Mouse (Mus musculus) CH12.LX (cell line): ENCODE data around the gene Dok4. TPM values are rescaled to one million over a fixed set of nuclear protein-coding genes. Genes with fewer than 3 reads are reported as not detected.

Experiments
- DNase-seq: peaks from one replicate; pipeline ENCODE4 v3.0.0-alpha.2; 2013; ENCODE audit errors: extremely low read depth
- H3K27ac ChIP-seq: 2 replicates; pipeline ENCODE4 v1.5.1; 2012; ENCODE audit warnings: low read depth, mild to moderate bottlenecking, control low read depth, moderate library complexity; ENCODE audit not compliant: insufficient read depth
- H3K27me3 ChIP-seq: replicated peaks from 2 replicates; pipeline ENCODE3; 2012; ENCODE audit warnings: inconsistent platforms
- H3K36me3 ChIP-seq, 2 experiments: replicated peaks in 1 of 2; 2 replicates each; pipeline versions ENCODE3 to v1.6.1; 2012; ENCODE audit warnings: inconsistent platforms in 1 of 2, low read length in 1 of 2, mild to moderate bottlenecking in 1 of 2, mixed read lengths in 1 of 2, moderate library complexity in 1 of 2; ENCODE audit not compliant: control insufficient read depth in 1 of 2, insufficient read depth in 1 of 2
- H3K4me1 ChIP-seq, 2 experiments: 2 replicates each; pipeline ENCODE4 v1.6.1; 2012; ENCODE audit warnings: inconsistent platforms in 1 of 2, moderate library complexity in 1 of 2; ENCODE audit not compliant: insufficient read depth in 2 of 2, control insufficient read depth in 1 of 2
- H3K4me2 ChIP-seq: 2 replicates; pipeline ENCODE4 v1.6.1; 2012; ENCODE audit warnings: low read depth, mild to moderate bottlenecking, control low read depth; ENCODE audit not compliant: poor library complexity, insufficient read depth, severe bottlenecking
- H3K4me3 ChIP-seq, 3 experiments: fragments of 150-350 bp in 1 of 3; sonication (generic) in 1 of 3; replicated peaks in 1 of 3; 2 replicates each; pipeline versions ENCODE3 to v1.5.1; 2011 to 2012; ENCODE audit warnings: low read depth in 2 of 3, low read length in 2 of 3, mild to moderate bottlenecking in 2 of 3, moderate library complexity in 2 of 3, control low read depth in 1 of 3, improper control_type of control experiment in 1 of 3, inconsistent platforms in 1 of 3, mixed read lengths in 1 of 3; ENCODE audit not compliant: poor library complexity in 1 of 3
- H3K79me2 ChIP-seq: replicated peaks from 2 replicates; pipeline ENCODE4 v1.6.1; 2012; ENCODE audit warnings: mild to moderate bottlenecking, moderate library complexity; ENCODE audit not compliant: control insufficient read depth, poor library complexity, insufficient read depth, severe bottlenecking; ENCODE audit errors: extremely low read depth
- H3K9ac ChIP-seq: 2 replicates; pipeline ENCODE4 v1.6.1; 2012; ENCODE audit warnings: low read depth, mild to moderate bottlenecking, control low read depth, moderate library complexity; ENCODE audit not compliant: insufficient read depth
- H3K9me3 ChIP-seq: replicated peaks from 2 replicates; pipeline ENCODE3; 2012; ENCODE audit warnings: low read length, inconsistent platforms, mixed read lengths
- BHLHE40 ChIP-seq: IDR thresholded peaks from 2 replicates; pipeline ENCODE4 v1.6.1; 2011; ENCODE audit warnings: mild to moderate bottlenecking, low read depth, low read length, improper control_type of control experiment
- CHD1 ChIP-seq: IDR thresholded peaks from 2 replicates; pipeline ENCODE4 v1.6.1; 2012; ENCODE audit warnings: low read depth, low read length, improper control_type of control experiment, inconsistent platforms
- CHD2 ChIP-seq: IDR thresholded peaks from 2 replicates; pipeline ENCODE4 v1.6.1; 2011; ENCODE audit warnings: low read length, improper control_type of control experiment
- ETS1 ChIP-seq: conservative IDR thresholded peaks from 2 replicates; pipeline ENCODE4 v1.6.1; 2012; ENCODE audit warnings: low read depth, mild to moderate bottlenecking, inconsistent platforms, low read length, improper control_type of control experiment, moderate library complexity
- GABPA ChIP-seq: IDR thresholded peaks from 2 replicates; pipeline ENCODE4 v1.6.1; 2012; ENCODE audit warnings: low read depth, low read length, improper control_type of control experiment, inconsistent platforms; ENCODE audit not compliant: insufficient replicate concordance
- HCFC1 ChIP-seq: IDR thresholded peaks from 2 replicates; pipeline ENCODE4 v1.6.1; 2012; ENCODE audit warnings: low read depth, mild to moderate bottlenecking, inconsistent platforms, low read length, improper control_type of control experiment
- JUND ChIP-seq: conservative IDR thresholded peaks from 2 replicates; pipeline ENCODE4 v1.6.1; 2011; ENCODE audit warnings: low read depth, low read length, improper control_type of control experiment
- KAT2A ChIP-seq: IDR thresholded peaks from 2 replicates; pipeline ENCODE4 v1.6.1; 2012; ENCODE audit warnings: low read length, improper control_type of control experiment, inconsistent platforms; ENCODE audit not compliant: insufficient replicate concordance
- MAFK ChIP-seq: IDR thresholded peaks from 2 replicates; pipeline ENCODE4 v1.6.1; 2011; ENCODE audit warnings: low read length, improper control_type of control experiment; ENCODE audit not compliant: insufficient replicate concordance
- MAZ ChIP-seq: IDR thresholded peaks from 2 replicates; pipeline ENCODE4 v1.6.1; 2012; ENCODE audit warnings: low read depth, mild to moderate bottlenecking, inconsistent platforms, low read length, improper control_type of control experiment, moderate library complexity
- NELFE ChIP-seq: IDR thresholded peaks from 2 replicates; pipeline ENCODE4 v1.6.1; 2011; ENCODE audit warnings: low read depth, low read length, improper control_type of control experiment
- NRF1 ChIP-seq: IDR thresholded peaks from 2 replicates; pipeline ENCODE4 v1.6.1; 2014; ENCODE audit warnings: low read depth, mild to moderate bottlenecking, inconsistent platforms, low read length, improper control_type of control experiment, moderate library complexity
- PAX5 ChIP-seq: IDR thresholded peaks from 2 replicates; pipeline ENCODE4 v1.6.1; 2012; ENCODE audit warnings: low read length, inconsistent platforms, mixed read lengths
- RAD21 ChIP-seq: IDR thresholded peaks from 2 replicates; pipeline ENCODE4 v1.6.1; 2011; ENCODE audit warnings: low read depth, mild to moderate bottlenecking, low read length, improper control_type of control experiment, moderate library complexity
- RCOR1 ChIP-seq: conservative IDR thresholded peaks from 2 replicates; pipeline ENCODE4 v1.6.1; 2012; ENCODE audit warnings: low read depth, mild to moderate bottlenecking, inconsistent platforms, low read length, improper control_type of control experiment
- TBP ChIP-seq: conservative IDR thresholded peaks from 2 replicates; pipeline ENCODE4 v1.6.1; 2011; ENCODE audit warnings: low read depth, low read length, improper control_type of control experiment
- TCF12 ChIP-seq: IDR thresholded peaks from 2 replicates; pipeline ENCODE4 v1.6.1; 2014; ENCODE audit warnings: low read depth, mild to moderate bottlenecking, inconsistent platforms, low read length, improper control_type of control experiment
- USF1 ChIP-seq: IDR thresholded peaks from 2 replicates; pipeline ENCODE4 v1.6.1; 2014; ENCODE audit warnings: low read depth, mild to moderate bottlenecking, inconsistent platforms, low read length, improper control_type of control experiment
- ZC3H11A ChIP-seq: IDR thresholded peaks from 2 replicates; pipeline ENCODE4 v1.6.1; 2012; ENCODE audit warnings: low read depth, mild to moderate bottlenecking, inconsistent platforms, low read length, improper control_type of control experiment
- ZNF384 ChIP-seq: IDR thresholded peaks from 2 replicates; pipeline ENCODE4 v1.6.1; 2012; ENCODE audit warnings: low read depth, low read length, improper control_type of control experiment, inconsistent platforms
- dilution Hi-C: fragments of 300-500 bp; cut with MboI; formaldehyde crosslinking; loops from 2 replicates; pipeline ENCODE4 v1.14.3; 2020; ENCODE audit warnings: low sequenced_read_pairs; ENCODE audit not compliant: extremely low pct_unique_long_range_greater_than_20kb, extremely low pct_ligation_motif_present
- in situ Hi-C: fragments of 300-500 bp; cut with MboI; formaldehyde crosslinking; loops from 3 replicates; pipeline ENCODE4 v1.14.3; 2019; ENCODE audit warnings: low sequenced_read_pairs, low pct_ligation_motif_present, low pct_unique_long_range_greater_than_20kb, mixed read lengths
- polyA plus RNA-seq: library from polyadenylated mRNA; unstranded; fragments of >175 nt; gene quantifications from 2 replicates; pipeline ENCODE4 v1.2.1, GENCODE M21; 2012; ENCODE audit warnings: low read depth; ENCODE audit not compliant: insufficient read length
- total RNA-seq, 2 experiments: library from RNA; depleted of rRNA; stranded (reverse); fragments of 300-350 nt in 1 of 2; fragments of >200 nt in 1 of 2; gene quantifications; 2 replicates each; pipeline ENCODE4 v1.2.3; 2012 to 2014

Dok4 gene
- total and polyA plus RNA-seq, 3 experiments, result 1.9 to 2.3 (median 2.3) TPM

DNA sequence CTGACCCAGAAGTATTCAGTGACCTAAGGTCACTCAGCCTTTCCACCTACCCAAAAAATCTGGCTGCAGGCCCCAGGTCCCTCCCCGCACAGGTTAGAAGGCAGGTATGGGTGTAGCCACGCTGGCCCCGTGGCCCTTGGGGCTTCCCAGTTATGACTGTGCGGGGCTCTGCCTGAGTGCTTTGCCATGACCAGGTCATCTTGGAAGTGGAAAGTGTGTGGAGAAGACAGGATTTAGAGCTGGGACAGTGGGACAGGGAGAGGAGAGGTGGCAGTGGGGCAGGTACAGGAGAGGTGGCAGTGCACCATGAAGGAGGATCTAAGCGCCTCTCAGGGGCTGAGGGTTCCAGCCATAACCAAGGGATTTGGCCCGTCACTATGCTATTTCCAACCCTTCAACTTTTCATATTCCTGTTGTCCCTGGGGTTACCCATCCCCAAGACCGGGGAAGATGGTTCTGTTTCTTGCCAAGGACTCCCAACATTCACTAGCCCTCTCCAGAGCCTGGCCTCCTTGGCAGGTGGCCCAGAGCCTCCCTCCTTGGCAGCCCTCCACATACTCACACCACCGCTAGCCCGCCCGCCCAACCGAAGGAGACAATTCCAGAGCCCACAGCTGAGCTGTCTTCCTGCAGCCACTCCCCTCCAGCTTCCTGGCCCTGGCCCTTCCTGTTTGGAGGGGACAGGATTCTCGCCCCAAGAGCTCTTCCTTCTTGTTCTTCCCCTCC lies 28.5 kb upstream of the Dok4 start:
- TF ChIP-seq PAX5 (no peak), JUND (no peak), TCF12 (no peak), BHLHE40 (no peak), KAT2A (no peak), ETS1 (no peak), CHD1 (no peak)
- Histone ChIP-seq H3K4me2 (no peak overlapping the region), H3K4me1 (peaks cover 6 to 23% of the 10 kb centered on the region in 2 experiments), H3K4me3 (no peak overlapping the region), H3K27ac (no peak overlapping the region), H3K79me2 (no peaks in the 10 kb centered on the region), H3K27me3 (no peaks in the 10 kb centered on the region), H3K9ac (no peak overlapping the region), H3K36me3 (peaks cover 2 to 32% of the 10 kb centered on the region in 2 experiments), H3K9me3 (no peaks in the 10 kb centered on the region)
- in situ Hi-C loops, result loop anchor here (5.0 to 10.0 kb wide), 3 partner anchors 32 to 200 kb away; no protein-coding TSS in a partner anchor
- dilution Hi-C loops, result no loop called here
- no peak for DNase-seq

DNA sequence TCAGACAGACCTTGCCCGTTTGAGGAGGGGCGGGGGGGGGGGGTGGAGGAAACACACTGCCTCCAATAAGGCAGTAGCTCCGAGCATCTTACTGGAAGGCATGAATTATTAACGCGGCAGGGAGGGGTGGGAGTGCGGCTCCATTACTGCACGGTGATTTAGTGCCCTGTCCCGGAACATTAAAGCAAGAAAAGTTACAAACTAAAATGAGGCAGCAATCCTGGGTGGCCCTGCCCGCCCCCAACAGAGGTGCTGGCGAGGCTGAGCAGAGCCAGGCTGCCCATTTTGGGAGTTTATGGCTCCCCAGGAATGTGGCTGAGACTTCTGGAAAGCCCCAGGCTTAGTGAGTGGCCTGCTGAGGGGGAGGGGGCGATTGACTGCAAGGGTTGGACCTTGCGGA lies 27.6 kb upstream of the Dok4 start:
- no peak for DNase-seq
- Histone ChIP-seq H3K27ac (no peak overlapping the region), H3K4me1 (peaks cover 6 to 17% of the 10 kb centered on the region in 2 experiments), H3K9ac (no peak overlapping the region), H3K4me3 (no peak overlapping the region), H3K9me3 (no peaks in the 10 kb centered on the region), H3K4me2 (no peak overlapping the region), H3K27me3 (no peaks in the 10 kb centered on the region), H3K79me2 (no peaks in the 10 kb centered on the region), H3K36me3 (peaks cover 2 to 29% of the 10 kb centered on the region in 2 experiments)
- in situ Hi-C loops, result loop anchor here (10.0 kb wide), 1 partner anchor 199 kb away; no protein-coding TSS in a partner anchor
- TF ChIP-seq MAZ, result no peak
- no peak for TF ChIP-seq NRF1
- TF ChIP-seq RAD21, result no peak
- TF ChIP-seq ZC3H11A, result no peak
- TF ChIP-seq JUND, result no peak
- TF ChIP-seq PAX5, result no peak
- no peak for TF ChIP-seq RCOR1
- no peak for TF ChIP-seq CHD2
- no peak for TF ChIP-seq ZNF384
- TF ChIP-seq GABPA, result no peak
- no peak for TF ChIP-seq NELFE
- TF ChIP-seq MAFK, result no peak
- no peak for TF ChIP-seq USF1
- no peak for TF ChIP-seq TBP
- no peak for TF ChIP-seq HCFC1
- TF ChIP-seq TCF12, result no peak
- TF ChIP-seq KAT2A, result no peak
- TF ChIP-seq, all 38 proteins: peak for 0
- dilution Hi-C loops, result no loop called here
